Mouse (Mus musculus) common myeloid progenitor, adult 5-6 weeks (primary cell): ENCODE results near the gene Tmem141. TPM values are rescaled to one million over a fixed set of nuclear protein-coding genes. Genes with fewer than 3 reads are reported as not detected.

Source experiments
- ATAC-seq: replicated peaks from 2 replicates; pipeline ENCODE4 v1.8.0; 2016; ENCODE audit warnings: low read depth, mild to moderate bottlenecking, moderate TSS enrichment, inconsistent platforms; ENCODE audit not compliant: poor library complexity, severe bottlenecking
- total RNA-seq: library from RNA; stranded (forward); fragments of 200-1000, 187-1606 nt; gene quantifications from 2 replicates; pipeline ENCODE4 v1.2.3, GENCODE M21; 2017

The Tmem141 gene
- total RNA-seq, 1 experiment from 2014 or later, result 6.4 TPM

DNA sequence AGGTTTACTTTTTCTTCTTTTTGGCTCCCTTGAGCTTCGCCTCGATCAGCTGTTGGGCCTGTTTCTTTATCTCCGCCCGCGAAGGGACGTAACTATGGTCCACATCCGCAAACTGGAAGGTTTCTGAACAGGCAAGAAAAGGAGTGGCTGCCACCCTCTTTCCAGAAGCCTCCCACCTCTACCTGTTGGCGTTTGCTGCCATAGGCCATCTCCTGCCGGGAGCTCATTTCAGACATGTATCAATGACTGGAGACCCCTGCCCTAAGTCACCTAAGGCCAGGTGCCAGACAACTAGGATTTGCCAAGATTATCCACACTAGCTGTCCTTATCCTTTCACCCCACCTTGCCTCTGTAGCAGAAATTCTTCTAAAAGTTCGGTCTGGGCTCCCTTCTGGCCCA lies 13.1 kb downstream of the Tmem141 start:
- peak; percentile 35 for ATAC-seq

DNA sequence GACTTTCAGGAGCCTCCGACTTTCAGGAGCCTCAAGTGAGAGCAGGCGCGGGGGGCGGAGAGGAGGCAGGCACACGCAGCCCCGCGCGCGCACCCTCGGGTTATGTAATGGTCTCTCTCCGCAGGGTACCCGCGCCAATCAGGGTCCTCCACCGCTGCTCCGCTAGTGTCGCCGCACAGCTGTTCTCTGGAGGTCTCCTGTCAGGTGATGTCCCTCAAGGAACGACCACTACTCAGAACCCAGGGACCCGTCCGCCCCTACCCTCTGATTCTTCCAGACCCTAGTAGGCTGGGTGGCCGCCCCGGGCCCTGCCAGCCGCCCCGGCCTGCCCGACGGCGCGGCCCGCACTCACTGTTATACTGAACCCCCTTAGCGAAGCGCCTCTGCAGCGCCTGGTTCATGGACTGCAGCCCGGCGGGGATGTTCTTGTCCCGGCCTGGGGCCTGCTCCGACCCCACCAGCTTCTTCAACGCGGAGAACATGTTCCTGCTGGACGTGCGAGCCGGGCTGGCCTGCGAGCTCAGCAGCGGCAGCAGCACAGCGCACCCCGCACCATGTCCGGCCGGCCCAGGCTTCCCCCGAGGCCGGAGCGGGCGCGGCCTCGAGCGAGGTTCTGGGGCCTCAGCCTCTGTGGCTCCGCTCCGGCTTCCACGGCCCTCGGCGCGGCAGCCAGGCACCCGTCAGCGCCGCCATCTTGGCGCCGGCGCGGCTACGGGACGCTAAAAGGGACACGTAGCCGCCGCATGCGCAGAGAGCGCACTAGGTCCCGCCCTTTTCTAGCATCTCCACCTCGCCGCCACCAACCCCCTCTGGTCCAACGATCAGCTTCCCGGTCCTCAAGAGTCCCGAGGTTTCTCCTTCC lies 13.8 kb downstream of the Tmem141 start, which contains the start of gene Rabl6:
Rabl6 (minus strand) TSS at position 761 of the 862 bp plus-strand sequence.
- peak; percentile 93 for ATAC-seq

- ATAC-seq, result no peak
Observed at GRCm38 (mm10) chr2:25602526-25602925, 19.3 kb downstream of the Tmem141 start.

GRCm38 (mm10) chr2:25600037-25600436 lies 21.8 kb downstream of the Tmem141 start:
- ATAC-seq, result no peak

- no peak for ATAC-seq
Observed at GRCm38 (mm10) chr2:25598749-25599148, 23.1 kb downstream of the Tmem141 start.

DNA sequence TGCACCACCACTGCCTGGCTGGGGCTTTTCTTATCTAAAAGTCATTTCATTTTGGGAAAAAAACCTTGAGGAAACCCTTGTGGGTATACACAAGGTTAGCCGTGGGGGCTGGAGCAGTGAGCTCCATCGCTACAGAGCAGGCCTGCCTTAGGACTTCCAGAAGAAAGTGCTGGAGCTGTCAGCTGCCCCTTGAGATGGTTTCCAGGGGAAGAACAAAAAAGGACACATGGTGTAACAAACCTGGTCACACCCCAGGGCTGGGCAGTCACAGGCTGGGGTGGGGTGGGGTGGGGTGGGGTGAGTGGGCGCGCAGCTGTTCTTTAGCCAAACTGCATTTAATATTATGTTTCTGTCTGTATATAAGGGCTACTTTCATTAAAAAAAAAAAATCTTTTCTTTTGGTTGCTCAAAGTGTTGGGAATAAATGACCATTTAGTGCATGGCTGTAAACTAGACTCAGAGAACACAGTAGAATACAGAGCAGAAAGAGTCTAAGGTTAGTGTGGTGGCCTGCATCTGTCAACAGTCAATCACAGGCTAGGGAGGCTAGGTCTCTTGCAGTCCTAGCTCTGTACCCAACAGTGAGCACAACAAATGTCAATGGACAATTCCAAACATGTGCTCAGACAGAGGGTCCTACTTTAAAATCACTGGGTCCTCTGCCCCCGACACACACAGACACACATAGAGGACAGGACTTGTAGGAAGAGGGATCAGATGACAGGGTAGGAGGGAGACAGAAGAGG lies 24.9 kb downstream of the Tmem141 start:
- no peak for ATAC-seq

- ATAC-seq, result peak; percentile 84
Observed at GRCm38 (mm10) chr2:25591863-25592262, 29.9 kb downstream of the Tmem141 start.

DNA sequence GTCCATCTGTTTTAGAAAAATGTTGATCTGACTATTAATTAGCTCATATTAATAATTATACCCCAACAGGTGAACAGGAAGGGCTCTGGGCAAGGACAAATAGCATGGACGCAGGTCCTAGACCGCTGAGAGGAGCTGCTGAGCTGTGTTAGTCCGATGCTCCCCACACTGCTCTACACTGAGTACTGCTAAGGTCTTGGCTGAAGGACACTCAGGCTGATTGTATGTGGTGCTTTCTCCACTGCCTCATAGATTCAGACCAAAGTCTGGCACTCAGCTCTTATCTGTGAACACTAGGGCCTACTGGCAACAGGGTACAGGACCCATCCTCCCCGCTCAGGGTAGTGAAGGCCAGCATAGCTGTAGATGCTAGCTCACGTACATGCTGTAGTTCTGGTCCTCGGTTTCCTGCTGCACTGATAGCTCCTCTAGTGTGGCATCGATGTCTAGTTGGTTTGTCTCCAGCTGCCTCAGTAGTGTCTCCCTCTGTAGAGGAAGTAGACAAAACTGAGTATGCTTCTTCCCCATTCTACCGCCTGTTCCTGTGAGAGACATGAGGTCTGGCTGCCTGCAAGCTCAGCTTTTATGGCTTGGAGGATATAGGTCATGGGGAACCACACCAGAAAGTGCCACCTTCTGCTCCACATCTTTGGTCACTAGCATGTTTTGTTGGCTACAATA lies 33.4 kb downstream of the Tmem141 start:
- no peak for ATAC-seq

GRCm38 (mm10) chr2:25587290-25587689 lies 34.5 kb downstream of the Tmem141 start:
- no peak for ATAC-seq

DNA sequence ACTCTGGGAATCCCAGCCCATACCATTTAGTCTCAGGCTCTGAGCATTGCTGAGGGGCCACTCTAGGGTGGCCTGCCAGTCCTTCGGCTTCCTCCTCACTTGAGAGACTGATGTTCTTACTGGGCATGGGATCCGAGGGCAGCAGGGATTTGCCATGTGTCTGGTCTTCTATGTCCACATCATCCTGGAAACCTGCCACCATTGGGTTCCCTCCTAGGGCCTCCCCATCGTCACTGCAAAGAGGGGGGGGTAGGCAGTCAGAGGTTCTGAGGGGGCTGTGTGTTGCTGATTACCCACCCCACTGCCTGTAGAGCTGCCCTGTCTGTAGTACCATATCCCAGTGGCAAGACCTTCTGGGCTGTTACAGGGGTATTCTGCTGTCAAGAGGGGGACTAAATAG lies 36.2 kb downstream of the Tmem141 start:
- ATAC-seq, result no peak

- no peak for ATAC-seq
Observed at GRCm38 (mm10) chr2:25584856-25585255, 36.9 kb downstream of the Tmem141 start.

GRCm38 (mm10) chr2:25584152-25584551 lies 37.7 kb downstream of the Tmem141 start:
- no peak for ATAC-seq

DNA sequence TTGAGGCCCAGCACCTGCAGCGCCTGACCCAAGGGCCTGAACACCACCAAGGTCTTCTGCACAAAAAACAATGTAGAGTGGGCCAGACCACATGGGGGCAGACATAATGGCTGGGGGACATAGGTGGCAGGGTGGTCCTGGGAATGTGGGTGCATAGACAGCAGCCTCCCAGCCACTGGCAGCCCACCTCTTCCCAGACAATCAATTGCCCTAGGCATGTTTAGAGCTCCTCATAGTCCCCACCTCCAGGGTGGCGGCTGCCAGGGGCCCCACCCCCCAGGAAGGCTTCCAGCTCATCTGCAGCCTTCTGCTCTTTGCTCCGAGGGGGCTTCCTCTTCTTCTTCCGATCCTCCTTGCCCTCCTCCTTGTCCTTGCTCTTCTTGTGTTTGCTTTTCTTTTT lies 38.2 kb downstream of the Tmem141 start:
- no peak for ATAC-seq

GRCm38 (mm10) chr2:25583120-25583481 lies 38.7 kb downstream of the Tmem141 start:
- ATAC-seq, result no peak

DNA sequence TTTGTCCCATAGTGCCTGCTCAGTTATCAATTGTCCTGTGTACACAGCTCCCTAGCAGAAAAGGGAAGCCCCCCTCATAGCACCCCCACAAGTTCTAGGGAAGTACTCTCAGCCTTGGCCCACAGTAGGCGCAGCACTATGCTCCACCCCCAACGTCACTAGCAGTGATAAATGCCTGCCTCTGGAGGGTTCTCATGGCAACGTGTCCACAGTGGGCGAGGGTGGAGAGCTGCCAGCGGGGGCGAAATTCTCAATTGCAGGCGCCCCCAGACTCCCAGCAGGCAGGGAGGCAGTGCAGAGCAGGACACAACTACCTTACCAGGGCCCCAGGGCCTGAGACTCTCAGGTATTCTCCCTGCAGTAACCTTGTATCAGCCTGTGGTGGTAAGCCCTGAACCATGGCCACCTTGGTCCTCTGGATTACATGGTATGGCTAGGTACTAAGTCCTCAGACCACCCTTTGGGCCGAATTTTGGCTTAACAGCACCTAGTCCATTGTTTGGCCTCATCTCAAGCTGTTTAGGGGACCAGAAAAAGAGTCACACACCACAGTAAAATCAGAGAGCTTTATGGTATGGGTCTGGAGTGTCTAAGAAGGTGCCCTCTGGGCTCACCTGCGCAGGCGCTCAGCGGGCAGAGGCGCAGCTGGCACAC lies 39.2 kb downstream of the Tmem141 start:
- ATAC-seq, result peak; percentile 40

DNA sequence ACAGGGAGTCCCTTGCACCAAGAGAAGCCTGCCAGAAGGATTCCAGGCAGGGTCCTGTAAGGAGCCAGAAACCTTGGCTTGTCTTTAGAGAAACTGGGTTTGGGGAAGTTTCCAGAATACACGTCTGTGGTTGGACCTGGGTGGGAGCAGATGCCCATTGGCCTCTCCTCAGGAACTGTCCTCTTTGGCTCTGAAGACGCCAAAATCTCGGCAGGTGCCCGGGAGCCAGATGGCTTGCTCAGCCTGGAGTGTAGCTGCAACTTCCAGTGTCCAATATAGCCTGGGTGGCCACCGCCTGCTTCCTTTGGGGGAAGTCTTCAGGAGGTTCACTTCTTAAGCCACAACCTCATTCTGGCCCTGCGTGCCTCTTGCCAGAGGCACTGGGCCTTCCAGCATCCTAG lies 39.9 kb downstream of the Tmem141 start:
- 0 out of 2 replicates have a peak, but pooled peaks have one; percentile 9 for ATAC-seq

DNA sequence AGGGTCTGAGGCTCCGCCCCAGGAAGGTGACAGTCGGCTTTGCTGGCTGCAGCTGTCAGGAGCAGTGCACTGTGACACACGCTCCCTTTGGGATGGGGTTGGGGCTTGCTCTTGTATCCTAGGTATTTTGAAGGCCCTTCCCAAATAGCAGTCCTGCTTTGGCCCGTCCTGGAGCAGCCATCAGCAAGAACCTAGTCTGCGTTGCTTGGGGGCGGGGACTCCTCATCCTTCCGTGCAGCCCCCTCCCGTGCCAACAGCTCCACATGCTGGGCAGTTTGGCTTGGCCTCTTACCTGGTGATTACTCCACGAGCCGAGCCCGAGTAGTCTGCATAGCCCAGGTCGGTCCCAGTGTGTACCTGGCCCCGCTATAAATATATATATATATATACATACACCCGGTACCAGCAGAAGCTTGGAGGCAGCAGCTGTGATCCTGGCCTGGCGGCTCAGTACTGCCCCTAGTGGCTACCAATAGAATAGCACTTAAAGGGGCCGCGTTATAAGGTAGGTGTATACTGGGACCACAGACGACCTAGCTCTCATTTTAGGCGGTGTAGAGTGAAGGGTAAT lies 40.4 kb downstream of the Tmem141 start, which contains the start of gene Ajm1:
Ajm1 (minus strand) TSS at position 464 of the 571 bp plus-strand sequence.
- peak; percentile 73 for ATAC-seq

DNA sequence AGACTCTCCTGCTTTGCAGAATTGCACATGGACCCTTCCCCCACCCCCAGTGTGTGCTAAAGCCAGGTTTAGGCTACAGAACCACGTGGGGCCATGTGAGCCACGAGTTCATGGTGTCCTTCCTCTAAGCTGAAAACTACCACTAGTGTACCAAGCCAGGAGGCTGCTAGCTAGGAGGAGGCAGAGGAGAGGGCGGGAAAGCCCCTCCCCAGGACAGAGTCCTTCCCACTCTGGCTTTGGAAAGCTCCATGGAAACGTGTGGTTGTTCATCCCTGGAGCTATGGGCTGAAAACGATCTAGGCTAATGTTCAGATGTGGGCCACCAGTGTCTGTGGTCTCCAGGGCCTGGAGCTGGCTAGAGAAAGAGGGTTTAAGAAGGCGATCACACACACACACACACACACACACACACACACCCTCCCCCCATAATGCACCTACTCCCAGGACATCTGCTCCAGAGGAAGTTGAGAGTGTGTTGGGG lies 41.1 kb downstream of the Tmem141 start:
- ATAC-seq, result no peak

GRCm38 (mm10) chr2:25579737-25580460 lies 41.9 kb downstream of the Tmem141 start:
- ATAC-seq, result no peak
